Mouse (Mus musculus): Measurements from ENCODE around the gene 1700024B05Rik. TPM values are rescaled to one million over a fixed set of nuclear protein-coding genes. Genes with fewer than 3 reads are reported as not detected.
"Not testable (repeated sequence)": the region's sequence is repeated elsewhere in the genome, so short reads cannot be mapped to it uniquely, and the experiment has no call there.

Gene 1700024B05Rik
- not detected in 3 replicates for total RNA-seq (2017)

GRCm38 (mm10) chr14:41943695-41944094 is at the start of gene 1700024B05Rik:
TSS of gene 1700024B05Rik (plus strand) at chr14:41943995.
- not testable (repeated sequence) for ATAC-seq (replicated peaks; ENCODE audit: insufficient number of reproducible peaks, low FRiP score, low TSS enrichment, poor library complexity, severe bottlenecking)

- ATAC-seq (replicated peaks; ENCODE audit: insufficient number of reproducible peaks, low FRiP score, low TSS enrichment, poor library complexity, severe bottlenecking), result not testable (repeated sequence)
These were observed 36.6 kb upstream of the 1700024B05Rik start, which contains the start of gene Gm7980 for GRCm38 (mm10) chr14:41907190-41907589. TSS of gene Gm7980 (minus strand) at chr14:41907290.

GRCm38 (mm10) chr14:41924649-41925048 is 19.1 kb upstream of the 1700024B05Rik start, which contains the start of gene 1700049E17Rik1:
TSS of gene 1700049E17Rik1 (plus strand) at chr14:41924949.
- ATAC-seq (replicated peaks; ENCODE audit: insufficient number of reproducible peaks, low FRiP score, low TSS enrichment, poor library complexity, severe bottlenecking), result not testable (repeated sequence)

GRCm38 (mm10) chr14:41964095-41964494 is 20.3 kb downstream of the 1700024B05Rik start:
- ATAC-seq (replicated peaks; ENCODE audit: insufficient number of reproducible peaks, low FRiP score, low TSS enrichment, poor library complexity, severe bottlenecking), result not testable (repeated sequence)

- ATAC-seq (replicated peaks; ENCODE audit: insufficient number of reproducible peaks, low FRiP score, low TSS enrichment, poor library complexity, severe bottlenecking), result not testable (repeated sequence)
These were observed 24.0 kb downstream of the 1700024B05Rik start, which contains the start of gene Gm6401 for GRCm38 (mm10) chr14:41967827-41968226. TSS of gene Gm6401 (minus strand) at chr14:41967927.

- ATAC-seq (replicated peaks; ENCODE audit: insufficient number of reproducible peaks, low FRiP score, low TSS enrichment, poor library complexity, severe bottlenecking), result not testable (repeated sequence)
These were observed 24.8 kb downstream of the 1700024B05Rik start for GRCm38 (mm10) chr14:41968596-41968995.

- not testable (repeated sequence) for ATAC-seq (replicated peaks; ENCODE audit: insufficient number of reproducible peaks, low FRiP score, low TSS enrichment, poor library complexity, severe bottlenecking)
These were observed 39.4 kb downstream of the 1700024B05Rik start, which contains the start of gene Gm3543 for GRCm38 (mm10) chr14:41983225-41983624. TSS of gene Gm3543 (minus strand) at chr14:41983325.

Other genes with a start within 250 kb of the 1700024B05Rik start
- gene Gm8068, start 242.1 kb upstream of the 1700024B05Rik start, total RNA-seq (2017), result not detected in 3 replicates
- gene Gm7929, start 193.4 kb upstream of the 1700024B05Rik start, total RNA-seq (2017), result not detected in 3 replicates
- not detected in 3 replicates for gene Gm47189, start 171.6 kb upstream of the 1700024B05Rik start, total RNA-seq (2017)
- not detected in 3 replicates for gene Gm7980, start 36.7 kb upstream of the 1700024B05Rik start, total RNA-seq (2017)
- gene 1700049E17Rik1, start 19.0 kb upstream of the 1700024B05Rik start, total RNA-seq (2017), result not detected in 3 replicates
- gene Gm6401, start 23.9 kb downstream of the 1700024B05Rik start, total RNA-seq (2017), result not detected in 3 replicates
- not detected in 3 replicates for gene Gm3543, start 39.3 kb downstream of the 1700024B05Rik start, total RNA-seq (2017)
- not detected in 3 replicates for gene Gm7951, start 173.4 kb downstream of the 1700024B05Rik start, total RNA-seq (2017)
- gene Gm17027, start 218.6 kb downstream of the 1700024B05Rik start, total RNA-seq (2017), result not detected in 3 replicates
- gene Gm3573, start 246.8 kb downstream of the 1700024B05Rik start, total RNA-seq (2017), result not detected in 3 replicates